Mouse (Mus musculus) kidney, embryonic 15.5 days (tissue): ENCODE data around the gene Manbal. TPM values are rescaled to one million over a fixed set of nuclear protein-coding genes. Genes with fewer than 3 reads are reported as not detected.
"Not testable (repeated sequence)": the region's sequence is repeated elsewhere in the genome, so short reads cannot be mapped to it uniquely, and the experiment has no call there.

ENCODE experiments used
- ATAC-seq: fragments of 200-750 bp; cut with Nextera tagmentation; replicated peaks from 2 replicates; pipeline ENCODE4 v1.8.0; 2017; ENCODE audit warnings: moderate TSS enrichment; ENCODE audit not compliant: low FRiP score
- H3K27ac ChIP-seq: fragments of 300-500 bp; sonication (generic); 2 replicates; pipeline ENCODE4 v1.5.1; 2015; ENCODE audit warnings: mild to moderate bottlenecking, inconsistent platforms
- H3K27me3 ChIP-seq: fragments of 300-500 bp; sonication (generic); 2 replicates; pipeline ENCODE4 v1.6.1; 2015; ENCODE audit warnings: inconsistent platforms
- H3K36me3 ChIP-seq: fragments of 300-500 bp; sonication (generic); 2 replicates; pipeline ENCODE4 v1.6.1; 2015; ENCODE audit warnings: inconsistent platforms
- H3K4me1 ChIP-seq: fragments of 300-500 bp; sonication (generic); 2 replicates; pipeline ENCODE4 v1.6.1; 2015; ENCODE audit warnings: inconsistent platforms
- H3K4me2 ChIP-seq: fragments of 300-500 bp; sonication (generic); 2 replicates; pipeline ENCODE4 v1.6.1; 2015; ENCODE audit warnings: moderate library complexity, mild to moderate bottlenecking, inconsistent platforms
- H3K4me3 ChIP-seq: fragments of 300-500 bp; sonication (generic); replicated peaks from 2 replicates; pipeline ENCODE4 v1.5.1; 2015; ENCODE audit warnings: mild to moderate bottlenecking, inconsistent platforms
- H3K9ac ChIP-seq: fragments of 300-500 bp; sonication (generic); 2 replicates; pipeline ENCODE4 v1.6.1; 2015; ENCODE audit warnings: mild to moderate bottlenecking, inconsistent platforms
- H3K9me3 ChIP-seq: fragments of 300-500 bp; sonication (generic); replicated peaks from 2 replicates; pipeline ENCODE4 v1.6.1; 2016; ENCODE audit warnings: inconsistent platforms
- WGBS: fragments of 180-500 bp; shearing (Covaris S2); methylation state at CpG from one replicate; pipeline ENCODE4 v1.1.7; 2015; ENCODE audit warnings: mixed read lengths; 5-methylcytosine and 5-hydroxymethylcytosine counted together
- polyA plus RNA-seq: library from polyadenylated mRNA; unstranded; fragments of >200 nt; fragmentation: Nextera tagmentation; extraction: Ambion mirVana; gene quantifications from 2 replicates; pipeline ENCODE4 v1.2.1, GENCODE M21; 2015

Gene Manbal
- polyA plus RNA-seq, 1 experiment from 2014 or later, result 81.2 TPM

- Histone ChIP-seq H3K36me3 (peaks cover 19% of the 10 kb centered on the region), H3K4me2 (no peak overlapping the region), H3K27ac (no peak overlapping the region), H3K4me3 (no peak overlapping the region), H3K9ac (no peak overlapping the region), H3K9me3 (no peaks in the 10 kb centered on the region), H3K4me1 (peaks cover 43% of the 10 kb centered on the region), H3K27me3 (no peaks in the 10 kb centered on the region)
- ATAC-seq, result no peak
- 72% methylated on average over 6 of the region's 6 CpGs for WGBS
Observed at GRCm38 (mm10) chr2:157371696-157372095, 4.3 kb downstream of the Manbal start.

- no peaks in the 10 kb centered on the region for H3K9me3 ChIP-seq
- WGBS, result 70% methylated on average over 3 of the region's 3 CpGs
- ATAC-seq, result no peak
Observed at GRCm38 (mm10) chr2:157373681-157374080, 6.3 kb downstream of the Manbal start.

GRCm38 (mm10) chr2:157375051-157375450 is 7.7 kb downstream of the Manbal start:
- Histone ChIP-seq H3K27me3 (no peaks in the 10 kb centered on the region), H3K9ac (no peak overlapping the region), H3K36me3 (peaks cover 32% of the 10 kb centered on the region), H3K27ac (no peak overlapping the region), H3K9me3 (no peaks in the 10 kb centered on the region), H3K4me1 (peaks cover 27% of the 10 kb centered on the region), H3K4me3 (no peak overlapping the region), H3K4me2 (no peak overlapping the region)
- 48% methylated on average over 8 of the region's 8 CpGs for WGBS
- no peak for ATAC-seq

More at GRCm38 (mm10) chr2:157373681-157374080, 6.3 kb downstream of the Manbal start:
- Histone ChIP-seq H3K4me2 (no peak overlapping the region), H3K4me1 (peaks cover 33% of the 10 kb centered on the region), H3K27me3 (no peaks in the 10 kb centered on the region), H3K9ac (no peak overlapping the region; the same call in 1 of the 2 replicates), H3K36me3 (peaks cover 19% of the 10 kb centered on the region), H3K27ac (peak overlapping the region; percentile 41; the same call in 1 of the 2 replicates), H3K4me3 (no peak overlapping the region)

GRCm38 (mm10) chr2:157375794-157376757 is 8.7 kb downstream of the Manbal start:
- no peak overlapping the region for H3K27ac ChIP-seq
- peaks cover 33% of the 10 kb centered on the region for H3K36me3 ChIP-seq
- no peaks in the 10 kb centered on the region for H3K9me3 ChIP-seq
- H3K4me2 ChIP-seq, result no peak overlapping the region
- no peaks in the 10 kb centered on the region for H3K27me3 ChIP-seq
- H3K4me1 ChIP-seq, result peaks cover 27% of the 10 kb centered on the region
- ATAC-seq, result no peak; the same call in 1 of the 2 replicates
- no peak overlapping the region for H3K9ac ChIP-seq
- 27% methylated on average over 14 of the region's 14 CpGs for WGBS
- no peak overlapping the region for H3K4me3 ChIP-seq

GRCm38 (mm10) chr2:157376995-157377394 is 9.6 kb downstream of the Manbal start:
- H3K27ac ChIP-seq, result no peak overlapping the region
- peaks cover 23% of the 10 kb centered on the region for H3K4me1 ChIP-seq
- no peaks in the 10 kb centered on the region for H3K9me3 ChIP-seq
- peaks cover 36% of the 10 kb centered on the region for H3K36me3 ChIP-seq
- no peak overlapping the region for H3K9ac ChIP-seq
- H3K27me3 ChIP-seq, result no peaks in the 10 kb centered on the region
- no peak overlapping the region for H3K4me2 ChIP-seq
- no peak overlapping the region for H3K4me3 ChIP-seq
- 52% methylated on average over 3 of the region's 3 CpGs for WGBS
- ATAC-seq, result no peak

GRCm38 (mm10) chr2:157384836-157385235 is 17.4 kb downstream of the Manbal start:
- WGBS, result 70% methylated on average over 4 of the region's 4 CpGs
- Histone ChIP-seq H3K9ac (no peak overlapping the region), H3K9me3 (no peaks in the 10 kb centered on the region), H3K27ac (no peak overlapping the region), H3K27me3 (no peaks in the 10 kb centered on the region), H3K4me3 (no peak overlapping the region), H3K4me1 (no peaks in the 10 kb centered on the region), H3K36me3 (peaks cover 55% of the 10 kb centered on the region), H3K4me2 (no peak overlapping the region)
- ATAC-seq, result no peak

GRCm38 (mm10) chr2:157388901-157389590 is 21.7 kb downstream of the Manbal start:
- not testable (repeated sequence) for H3K27ac ChIP-seq, H3K4me2 ChIP-seq, H3K4me3 ChIP-seq, H3K9ac ChIP-seq, H3K4me1 ChIP-seq, ATAC-seq, H3K27me3 ChIP-seq, H3K9me3 ChIP-seq
- WGBS, result 94% methylated on average over 14 of the region's 14 CpGs
- peaks cover 31% of the 10 kb centered on the region for H3K36me3 ChIP-seq

GRCm38 (mm10) chr2:157389591-157389921 is 22.2 kb downstream of the Manbal start:
- Histone ChIP-seq H3K9ac (no peak overlapping the region), H3K4me1 (no peaks in the 10 kb centered on the region), H3K9me3 (no peaks in the 10 kb centered on the region), H3K27ac (no peak overlapping the region), H3K4me3 (no peak overlapping the region), H3K4me2 (no peak overlapping the region), H3K27me3 (no peaks in the 10 kb centered on the region), H3K36me3 (peaks cover 30% of the 10 kb centered on the region)
- 84% methylated on average over 7 of the region's 7 CpGs for WGBS
- no peak for ATAC-seq

- H3K9me3 ChIP-seq, result no peaks in the 10 kb centered on the region
- 93% methylated on average over 2 of the region's 2 CpGs for WGBS
- no peaks in the 10 kb centered on the region for H3K4me1 ChIP-seq
- H3K27ac ChIP-seq, result no peak overlapping the region
- H3K9ac ChIP-seq, result no peak overlapping the region
- H3K4me2 ChIP-seq, result no peak overlapping the region
- H3K27me3 ChIP-seq, result no peaks in the 10 kb centered on the region
- no peak for ATAC-seq
- no peak overlapping the region for H3K4me3 ChIP-seq
- H3K36me3 ChIP-seq, result peaks cover 43% of the 10 kb centered on the region
Observed at GRCm38 (mm10) chr2:157392331-157392730, 24.9 kb downstream of the Manbal start.

GRCm38 (mm10) chr2:157393549-157393948 is 26.2 kb downstream of the Manbal start:
- Histone ChIP-seq H3K27ac (no peak overlapping the region), H3K4me1 (no peaks in the 10 kb centered on the region), H3K9ac (no peak overlapping the region), H3K27me3 (no peaks in the 10 kb centered on the region), H3K4me3 (no peak overlapping the region), H3K36me3 (peaks cover 43% of the 10 kb centered on the region), H3K9me3 (0 out of 2 replicates have a peak, but pooled peaks cover 2% of the 10 kb centered on the region), H3K4me2 (no peak overlapping the region)
- ATAC-seq, result no peak
- 98% methylated on average over 4 of the region's 4 CpGs for WGBS

- 77% methylated on average over 6 of the region's 6 CpGs for WGBS
Observed at GRCm38 (mm10) chr2:157394868-157395267, 27.5 kb downstream of the Manbal start.

GRCm38 (mm10) chr2:157395371-157395770 is 28.0 kb downstream of the Manbal start:
- no peak overlapping the region for H3K4me2 ChIP-seq
- H3K27ac ChIP-seq, result no peak overlapping the region
- peaks cover 42% of the 10 kb centered on the region for H3K36me3 ChIP-seq
- H3K9me3 ChIP-seq, result 0 out of 2 replicates have a peak, but pooled peaks cover 2% of the 10 kb centered on the region
- no peak overlapping the region for H3K9ac ChIP-seq
- no peaks in the 10 kb centered on the region for H3K27me3 ChIP-seq
- 79% methylated on average over 5 of the region's 5 CpGs for WGBS
- no peak overlapping the region for H3K4me3 ChIP-seq
- ATAC-seq, result no peak
- H3K4me1 ChIP-seq, result no peaks in the 10 kb centered on the region

More at GRCm38 (mm10) chr2:157394868-157395267, 27.5 kb downstream of the Manbal start:
- peaks cover 42% of the 10 kb centered on the region for H3K36me3 ChIP-seq
- no peaks in the 10 kb centered on the region for H3K27me3 ChIP-seq
- no peaks in the 10 kb centered on the region for H3K4me1 ChIP-seq
- no peak overlapping the region for H3K4me3 ChIP-seq
- ATAC-seq, result no peak
- H3K4me2 ChIP-seq, result no peak overlapping the region
- H3K9me3 ChIP-seq, result 0 out of 2 replicates have a peak, but pooled peaks cover 2% of the 10 kb centered on the region
- H3K9ac ChIP-seq, result no peak overlapping the region
- no peak overlapping the region for H3K27ac ChIP-seq
